Mouse (Mus musculus): ENCODE measurements at regions not wholly inside any gene's neighbourhood (a gene's known extent, or its start where the extent isn't known, plus 50 kb on each side); places are given as distances from the start of the nearest gene placed in this dataset.
"Not testable (repeated sequence)": the region's sequence is repeated elsewhere in the genome, so short reads cannot be mapped to it uniquely, and the experiment has no call there.

DNA sequence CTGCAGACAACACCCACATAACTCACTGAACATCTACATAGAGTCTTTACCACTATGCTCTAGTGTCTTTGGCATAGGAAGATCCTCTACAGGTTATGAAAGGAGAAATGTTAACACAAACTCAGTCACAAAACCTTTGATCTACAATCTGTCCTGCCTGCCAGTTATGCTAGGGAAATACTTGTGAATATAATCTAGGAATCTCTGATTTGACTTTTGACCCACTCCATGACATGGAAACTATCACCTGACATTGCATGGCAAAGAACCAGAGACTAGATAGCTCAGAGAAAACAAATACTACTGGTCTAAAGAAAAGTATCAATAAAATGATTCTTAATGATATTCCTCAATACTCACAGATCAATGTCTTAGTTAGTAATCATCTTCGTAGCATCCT is 524.3 kb upstream of the Kif18a start:
- no peak for DNase-seq (ENCODE audit: low read depth, low spot score)

- no peak for DNase-seq (ENCODE audit: low read depth, low spot score)
Measured at GRCm38 (mm10) chr2:108764703-108765102, 515.8 kb upstream of the Kif18a start.

DNA sequence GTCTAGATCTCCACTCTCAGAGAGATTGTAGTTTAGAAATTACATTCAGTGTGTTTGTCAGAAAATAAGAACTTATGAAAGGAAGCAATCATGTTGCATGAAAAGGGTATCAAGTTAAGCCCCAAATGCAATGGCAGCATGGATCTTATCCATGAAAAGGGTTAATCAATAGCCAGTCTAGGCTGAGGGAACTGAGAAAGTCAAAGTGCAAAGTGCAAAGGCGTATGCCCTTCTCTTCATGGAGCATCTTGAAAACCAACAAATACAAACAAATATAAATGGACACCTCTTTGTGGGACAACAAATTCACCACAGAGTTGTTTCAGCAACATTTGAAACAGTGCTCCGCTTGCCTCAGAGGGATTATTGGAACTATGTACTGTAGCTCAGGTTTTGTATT is 514.1 kb upstream of the Kif18a start:
- DNase-seq (ENCODE audit: low read depth, low spot score): no peak

DNA sequence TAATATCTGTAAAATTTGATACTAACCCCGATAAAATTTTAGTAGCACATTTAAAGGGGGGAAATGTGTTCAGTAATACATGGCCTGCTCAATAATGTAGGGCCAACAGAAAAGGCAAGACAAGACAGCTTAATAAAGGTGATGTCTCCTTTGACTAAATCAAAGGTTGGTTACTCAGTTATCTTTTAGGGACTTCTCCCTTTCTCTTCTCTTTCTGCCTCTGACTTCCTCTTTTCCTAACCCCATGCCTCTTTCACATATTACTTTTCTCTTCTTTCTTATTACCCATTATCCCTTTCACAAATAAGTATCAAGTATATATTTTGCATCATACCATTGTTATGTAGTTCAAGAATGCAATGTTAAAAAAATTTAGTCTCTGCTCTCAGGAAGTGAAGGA is 510.2 kb upstream of the Kif18a start:
- no peak for DNase-seq (ENCODE audit: low read depth, low spot score)

DNA sequence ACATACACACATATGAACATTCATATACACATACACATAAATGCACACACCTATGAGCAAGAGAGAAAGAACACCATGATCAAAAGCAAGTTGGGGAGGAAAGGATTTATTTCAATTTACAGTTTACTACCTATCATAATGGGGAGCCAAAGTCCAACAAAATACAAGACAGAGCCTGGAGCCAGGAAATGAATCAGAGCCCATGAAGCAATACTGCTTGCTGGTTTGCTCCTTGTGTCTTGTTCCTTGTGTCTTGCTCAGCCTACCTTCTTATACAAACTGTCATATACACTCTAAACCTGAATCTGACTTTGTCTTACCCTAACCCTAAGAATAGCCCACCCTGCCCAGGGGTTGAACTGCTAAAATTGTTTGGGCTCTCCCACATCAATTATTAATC is 497.1 kb upstream of the Kif18a start:
- no peak for DNase-seq (ENCODE audit: low read depth, low spot score)

DNA sequence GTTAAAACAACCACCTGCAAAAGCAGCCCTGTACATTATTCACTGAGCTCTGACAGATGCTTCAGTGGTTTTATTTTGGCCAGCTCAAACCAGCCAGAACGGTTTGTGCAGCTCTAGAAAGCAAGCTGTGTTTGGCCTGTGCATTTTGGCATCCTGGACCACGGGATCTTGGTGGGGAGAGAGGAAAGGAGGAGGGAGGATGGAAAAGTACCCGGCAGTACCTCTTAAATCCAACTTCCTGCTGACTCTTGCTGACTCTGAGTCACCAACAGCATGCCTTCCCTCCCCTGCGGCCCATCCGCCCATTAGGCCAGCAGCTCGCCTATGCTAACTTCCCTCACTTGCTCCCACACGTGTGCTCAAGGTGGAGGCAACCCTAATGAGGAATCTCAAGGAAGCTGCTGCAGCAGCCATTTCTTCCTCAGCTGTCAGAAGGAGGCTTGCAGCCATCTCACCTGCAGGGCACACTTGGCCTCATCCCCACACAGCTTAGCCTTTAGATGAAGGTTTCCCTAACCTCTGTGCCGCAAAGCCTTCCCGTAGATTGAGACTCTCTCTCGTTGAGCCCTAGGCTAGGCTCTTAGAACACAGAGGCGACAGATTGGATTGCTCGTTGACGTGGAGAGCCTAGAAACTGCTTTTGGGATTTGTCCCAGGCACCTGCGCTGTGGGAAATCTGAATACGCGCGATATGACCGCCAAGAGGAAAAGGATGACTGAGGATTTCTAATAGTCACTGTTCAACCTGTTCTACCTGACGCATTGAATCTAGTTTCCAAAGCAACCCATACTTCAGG is 495.2 kb upstream of the Kif18a start:
- no peak for DNase-seq (ENCODE audit: low read depth, low spot score)

DNA sequence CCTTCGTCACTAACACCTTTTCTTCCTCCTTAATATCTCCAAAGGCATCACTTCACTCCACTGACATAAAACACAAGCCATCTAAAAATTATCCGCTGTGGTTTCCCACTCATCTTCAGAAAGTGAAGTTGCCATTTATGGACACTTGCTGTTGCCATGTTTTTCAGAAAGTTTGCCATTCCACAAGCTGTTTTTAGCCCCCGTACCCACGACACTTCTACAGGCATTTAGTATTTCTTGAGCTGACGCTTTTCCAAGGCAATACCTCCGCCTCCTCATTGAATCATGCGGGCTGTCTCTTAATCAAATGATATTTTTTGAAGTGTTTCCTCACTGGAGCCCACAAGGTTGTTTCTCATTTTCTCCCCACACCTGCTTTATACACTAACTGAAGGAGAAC is 491.4 kb upstream of the Kif18a start:
- no peak for DNase-seq (ENCODE audit: low read depth, low spot score)

DNA sequence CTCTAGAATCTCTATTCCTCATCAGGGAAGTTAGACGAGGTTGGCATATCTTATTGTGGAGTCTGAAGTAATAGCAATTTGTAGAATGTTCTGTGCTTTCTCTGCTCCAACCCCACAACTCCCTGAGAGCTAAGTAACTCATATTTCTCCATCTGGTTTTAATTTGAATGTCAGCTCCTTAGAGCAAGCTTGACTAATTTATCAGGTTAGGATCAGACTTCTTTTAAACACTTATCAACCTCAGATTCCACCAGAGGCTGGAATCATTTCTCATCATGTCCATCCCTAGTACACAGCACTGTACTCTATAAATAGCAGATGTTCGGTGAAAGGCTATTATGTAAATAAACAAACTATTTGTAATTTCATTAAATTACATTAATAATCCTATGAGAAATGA is 485.4 kb upstream of the Kif18a start:
- DNase-seq (ENCODE audit: low read depth, low spot score): no peak

GRCm38 (mm10) chr2:108796816-108797581 is 483.5 kb upstream of the Kif18a start:
- no peak for DNase-seq (ENCODE audit: low read depth, low spot score)

- no peak for DNase-seq (ENCODE audit: low read depth, low spot score)
Measured at GRCm38 (mm10) chr2:108812367-108812766, 468.2 kb upstream of the Kif18a start.

DNA sequence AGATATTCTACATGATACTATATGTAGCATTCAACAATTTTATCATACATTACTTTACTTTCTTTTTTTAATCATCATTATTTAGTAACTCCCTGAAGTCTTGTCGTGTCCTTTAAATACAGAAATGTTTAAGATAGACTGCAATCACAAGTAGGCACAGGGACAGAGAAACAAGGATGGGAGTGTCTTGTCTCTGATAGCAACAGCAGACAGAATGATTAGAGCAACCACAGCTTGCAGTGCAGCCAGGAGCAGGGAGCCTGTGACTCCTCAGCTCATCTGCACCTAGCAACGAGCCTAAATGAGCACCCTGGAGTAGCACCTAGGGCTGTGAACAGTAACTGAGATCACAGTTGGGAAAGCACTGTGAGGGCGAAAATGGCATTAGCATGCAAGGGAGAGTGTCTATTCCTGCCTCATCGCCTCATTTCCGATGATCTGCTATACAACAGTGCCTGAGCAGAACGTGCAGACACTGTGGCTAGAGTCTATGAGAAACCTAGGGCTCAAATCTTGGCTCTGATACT is 467.4 kb upstream of the Kif18a start:
- DNase-seq (ENCODE audit: low read depth, low spot score): no peak

GRCm38 (mm10) chr2:108816579-108816978 is 464.0 kb upstream of the Kif18a start:
- DNase-seq (ENCODE audit: low read depth, low spot score): no peak

GRCm38 (mm10) chr2:108824025-108824424 is 456.5 kb upstream of the Kif18a start:
- DNase-seq (ENCODE audit: low read depth, low spot score): no peak

GRCm38 (mm10) chr2:108825981-108826380 is 454.6 kb upstream of the Kif18a start:
- no peak for DNase-seq (ENCODE audit: low read depth, low spot score)

DNA sequence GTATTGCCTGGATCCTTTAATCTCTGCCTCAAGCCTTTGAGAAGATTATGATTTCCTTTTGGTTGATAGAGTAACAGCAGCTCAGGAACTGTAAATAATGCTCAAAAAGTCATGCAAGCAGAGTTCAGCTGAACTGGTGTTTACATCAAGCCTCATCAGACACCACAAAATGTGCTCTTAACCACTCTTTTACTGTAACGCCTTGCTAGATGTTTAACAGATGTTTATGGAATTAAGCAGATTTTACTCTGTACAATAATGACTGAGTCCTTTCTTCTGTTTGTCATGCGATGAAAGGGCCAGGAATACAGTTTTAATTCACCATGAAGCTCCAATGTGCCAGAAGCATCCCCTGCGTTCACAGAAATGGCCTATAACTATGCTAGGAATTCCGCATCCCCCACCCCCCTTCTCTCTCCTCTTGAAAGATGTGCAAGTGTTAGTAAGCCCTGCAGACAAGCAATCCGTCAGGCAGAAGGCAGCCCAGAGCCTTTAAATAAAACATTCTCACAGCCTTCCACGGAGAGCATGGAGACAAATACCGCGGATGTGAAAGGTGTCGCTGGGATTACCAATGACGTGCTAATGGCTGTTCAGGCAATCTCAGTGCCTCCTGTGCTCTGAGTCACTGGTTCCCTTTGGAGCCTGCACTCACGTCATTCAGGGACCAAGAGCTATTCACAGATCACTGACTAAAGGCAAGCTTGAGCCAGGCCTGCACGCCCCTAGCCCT is 453.3 kb upstream of the Kif18a start:
- peak; percentile 14 for DNase-seq (ENCODE audit: low read depth, low spot score)

DNA sequence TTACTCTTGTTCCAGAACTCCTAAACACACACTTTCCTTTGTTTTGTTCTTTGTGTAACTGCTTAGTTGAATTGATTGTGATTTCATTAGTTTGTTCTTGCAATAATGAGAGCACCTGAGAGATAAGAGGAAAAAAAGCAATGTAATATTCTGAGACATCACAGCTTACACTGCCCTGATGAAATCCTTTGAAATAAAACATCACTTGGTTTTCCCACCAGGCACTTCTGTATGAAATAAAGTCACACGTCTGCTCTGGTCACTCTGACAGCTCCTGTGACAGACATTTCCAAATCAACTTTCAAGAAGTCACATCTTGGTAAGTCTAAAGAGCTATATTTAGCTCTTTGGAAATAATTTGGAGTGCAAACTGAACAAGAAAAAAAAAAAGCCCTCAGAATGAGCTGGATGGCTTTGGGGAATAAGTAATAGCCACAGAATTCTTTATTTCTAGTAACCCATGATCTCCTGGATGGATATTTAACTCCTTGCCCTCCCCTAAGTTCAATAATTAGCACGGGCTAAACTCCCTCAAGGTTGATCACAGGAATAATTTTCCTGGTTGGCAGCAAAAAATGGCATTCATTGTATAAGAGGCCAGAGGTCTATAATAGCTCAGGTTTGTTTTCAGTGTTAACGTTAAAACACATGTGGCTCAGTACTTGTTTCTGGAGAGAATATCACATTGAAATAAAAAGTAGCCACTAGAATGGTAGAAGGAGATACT is 452.4 kb upstream of the Kif18a start:
- DNase-seq (ENCODE audit: low read depth, low spot score): no peak

DNA sequence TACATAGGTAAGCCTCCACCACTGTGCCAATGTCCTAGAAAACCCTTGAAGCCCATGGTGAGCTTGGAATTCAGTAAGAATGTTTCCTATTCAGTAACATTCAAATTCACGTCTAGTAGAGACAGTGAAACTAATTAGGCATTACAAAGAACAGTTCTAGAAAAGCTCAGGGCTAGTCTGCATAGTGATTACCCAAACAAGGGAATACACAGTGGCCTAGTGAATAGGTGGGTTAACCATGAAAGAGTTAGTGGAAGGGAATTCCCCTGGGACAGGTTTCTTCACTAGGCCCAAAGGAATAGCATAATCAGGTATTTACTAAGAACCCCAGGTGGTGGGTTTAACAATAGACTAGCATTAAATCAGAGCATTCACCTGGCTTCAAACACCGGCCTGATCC is 436.7 kb upstream of the Kif18a start:
- not testable (repeated sequence) for DNase-seq (ENCODE audit: low read depth, low spot score)

DNA sequence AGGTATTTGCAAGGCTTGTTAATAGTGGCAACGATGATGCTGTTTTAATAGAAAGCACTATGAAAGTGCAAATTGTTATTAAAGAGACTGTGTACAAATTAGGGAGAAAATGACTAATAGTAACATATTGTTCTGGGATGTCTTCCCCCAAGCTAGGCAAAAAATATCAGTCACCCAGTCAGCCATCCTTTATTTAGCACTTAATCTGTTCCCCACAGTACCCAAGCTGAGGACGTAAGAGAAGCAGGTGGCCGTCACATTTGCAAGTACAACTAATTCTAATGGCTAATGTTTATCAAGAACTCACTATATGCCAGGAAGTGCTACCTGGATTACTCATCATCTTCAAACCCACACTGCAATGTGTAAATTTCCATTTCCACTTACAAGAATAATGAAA is 432.5 kb upstream of the Kif18a start:
- no peak for DNase-seq (ENCODE audit: low read depth, low spot score)

GRCm38 (mm10) chr2:108854399-108854798 is 426.1 kb upstream of the Kif18a start:
- DNase-seq (ENCODE audit: low read depth, low spot score): no peak

- DNase-seq (ENCODE audit: low read depth, low spot score): no peak
Measured at GRCm38 (mm10) chr2:108877141-108877540, 403.4 kb upstream of the Kif18a start.

DNA sequence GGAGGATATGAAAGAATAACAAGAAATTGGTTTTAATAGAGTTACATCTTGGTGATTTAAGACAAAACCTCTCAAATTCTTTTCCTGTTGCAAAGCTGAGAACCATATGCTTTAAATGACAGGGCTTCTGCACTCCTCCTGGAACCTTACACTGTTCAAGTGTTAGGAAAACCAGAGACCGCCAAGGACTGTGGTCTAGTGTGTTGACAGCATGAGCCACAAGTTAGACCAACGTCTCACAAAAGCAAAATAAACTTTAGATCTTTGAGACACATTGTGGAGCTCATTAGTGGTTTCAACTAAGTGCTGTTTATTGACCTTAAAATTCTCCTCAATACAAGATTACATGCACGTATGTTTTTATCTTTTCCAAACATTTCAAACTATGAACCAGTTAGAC is 402.9 kb upstream of the Kif18a start:
- no peak for DNase-seq (ENCODE audit: low read depth, low spot score)
